Mouse (Mus musculus): ENCODE data around the gene Nmt2.
A peak's percentile ranks its signal among the peaks of the same experiment; 100 is the strongest.

Gene Nmt2

GRCm38 (mm10) chr2:3327351-3327750 lies 43.3 kb downstream of the Nmt2 start:
- DNase-seq (ENCODE audit: low spot score), result peak; percentile 85

- no peak for DNase-seq (ENCODE audit: low spot score)
These were observed 47.2 kb downstream of the Nmt2 start for GRCm38 (mm10) chr2:3331071-3331703.

- peak; percentile 42 for DNase-seq (ENCODE audit: low spot score)
These were observed 48.0 kb downstream of the Nmt2 start for GRCm38 (mm10) chr2:3332056-3332455.

GRCm38 (mm10) chr2:3332484-3333242 lies 48.7 kb downstream of the Nmt2 start, which contains the start of gene Rpp38:
Gene Rpp38 (minus strand): TSS chr2:3332643.
- peak; percentile 96 for DNase-seq (ENCODE audit: low spot score)

GRCm38 (mm10) chr2:3333761-3334160 lies 49.7 kb downstream of the Nmt2 start:
- DNase-seq (ENCODE audit: low spot score), result no peak

- DNase-seq (ENCODE audit: low spot score), result no peak
These were observed 51.7 kb downstream of the Nmt2 start, which contains the start of gene Acbd7 for GRCm38 (mm10) chr2:3335611-3336301. Gene Acbd7 (plus strand): TSS chr2:3336168.

GRCm38 (mm10) chr2:3348422-3348821 lies 64.4 kb downstream of the Nmt2 start:
- no peak for DNase-seq (ENCODE audit: low spot score)

GRCm38 (mm10) chr2:3348919-3349318 lies 64.9 kb downstream of the Nmt2 start:
- peak; percentile 70 for DNase-seq (ENCODE audit: low spot score)

- no peak for DNase-seq (ENCODE audit: low spot score)
These were observed 69.1 kb downstream of the Nmt2 start for GRCm38 (mm10) chr2:3353160-3353559.

GRCm38 (mm10) chr2:3355793-3356192 lies 71.8 kb downstream of the Nmt2 start:
- DNase-seq (ENCODE audit: low spot score), result no peak

GRCm38 (mm10) chr2:3356311-3356710 lies 72.3 kb downstream of the Nmt2 start:
- peak; percentile 22 for DNase-seq (ENCODE audit: low spot score)

GRCm38 (mm10) chr2:3357887-3358286 lies 73.9 kb downstream of the Nmt2 start:
- DNase-seq (ENCODE audit: low spot score), result no peak

- no peak for DNase-seq (ENCODE audit: low spot score)
These were observed 77.1 kb downstream of the Nmt2 start for GRCm38 (mm10) chr2:3361067-3361466.

- no peak for DNase-seq (ENCODE audit: low spot score)
These were observed 81.1 kb downstream of the Nmt2 start for GRCm38 (mm10) chr2:3365127-3365526.
